Mouse (Mus musculus) limb, embryonic 13.5 days (tissue): ENCODE data around the gene Rcor1. TPM values are rescaled to one million over a fixed set of nuclear protein-coding genes. Genes with fewer than 3 reads are reported as not detected.
A peak's percentile ranks its signal among the peaks of the same experiment; 100 is the strongest.

Source experiments
- ATAC-seq: fragments of 200-750 bp; cut with Nextera tagmentation; 2 replicates; pipeline ENCODE4 v1.8.0; 2017; ENCODE audit warnings: low read depth, moderate number of reproducible peaks, moderate TSS enrichment; ENCODE audit not compliant: low FRiP score
- H3K27ac ChIP-seq: fragments of 300-500 bp; sonication (generic); 2 replicates; pipeline ENCODE4 v1.5.1; 2015; ENCODE audit warnings: inconsistent platforms, mild to moderate bottlenecking, moderate library complexity
- H3K27me3 ChIP-seq: fragments of 300-500 bp; sonication (generic); 2 replicates; pipeline ENCODE4 v1.6.1; 2015; ENCODE audit warnings: mild to moderate bottlenecking, inconsistent platforms
- H3K36me3 ChIP-seq: fragments of 300-500 bp; sonication (generic); 2 replicates; pipeline ENCODE4 v1.6.1; 2015; ENCODE audit warnings: inconsistent platforms, mild to moderate bottlenecking, moderate library complexity
- H3K4me1 ChIP-seq: fragments of 300-500 bp; sonication (generic); 2 replicates; pipeline ENCODE4 v1.6.1; 2015; ENCODE audit warnings: inconsistent platforms
- H3K4me2 ChIP-seq: fragments of 300-500 bp; sonication (generic); replicated peaks from 2 replicates; pipeline ENCODE4 v1.6.1; 2015; ENCODE audit warnings: inconsistent platforms, mild to moderate bottlenecking, moderate library complexity
- H3K4me3 ChIP-seq: fragments of 300-500 bp; sonication (generic); 2 replicates; pipeline ENCODE4 v1.5.1; 2015; ENCODE audit warnings: moderate library complexity, mild to moderate bottlenecking, inconsistent platforms
- H3K9ac ChIP-seq: fragments of 300-500 bp; sonication (generic); 2 replicates; pipeline ENCODE4 v1.6.1; 2015; ENCODE audit warnings: mild to moderate bottlenecking, inconsistent platforms
- H3K9me3 ChIP-seq: fragments of 300-500 bp; sonication (generic); 2 replicates; pipeline ENCODE4 v1.6.1; 2016; ENCODE audit warnings: inconsistent platforms
- WGBS: fragments of 180-500 bp; shearing (Covaris S2); methylation state at CpG from one replicate; pipeline ENCODE4 v1.1.7; 2015; 5-methylcytosine and 5-hydroxymethylcytosine counted together
- polyA plus RNA-seq: library from polyadenylated mRNA; unstranded; fragments of >200 nt; fragmentation: Nextera tagmentation; extraction: Ambion mirVana; gene quantifications from 2 replicates; pipeline ENCODE4 v1.2.1, GENCODE M21; 2015

Rcor1 gene
- polyA plus RNA-seq, 1 experiment from 2014 or later: 11.1 TPM

- Histone ChIP-seq H3K4me1 (peaks cover 35% of the 10 kb centered on the region), H3K27me3 (no peaks in the 10 kb centered on the region), H3K9ac (no peak overlapping the region), H3K9me3 (no peaks in the 10 kb centered on the region), H3K36me3 (no peaks in the 10 kb centered on the region), H3K27ac (peak overlapping the region; percentile 22; the same call in 1 of the 2 replicates), H3K4me3 (no peak overlapping the region), H3K4me2 (no peak overlapping the region)
- WGBS: 53% methylated on average over 6 of the region's 6 CpGs
- ATAC-seq: peak; percentile 37; the same call in 1 of the 2 replicates
These were observed 33.3 kb upstream of the Rcor1 start for GRCm38 (mm10) chr12:111005803-111006202.

DNA sequence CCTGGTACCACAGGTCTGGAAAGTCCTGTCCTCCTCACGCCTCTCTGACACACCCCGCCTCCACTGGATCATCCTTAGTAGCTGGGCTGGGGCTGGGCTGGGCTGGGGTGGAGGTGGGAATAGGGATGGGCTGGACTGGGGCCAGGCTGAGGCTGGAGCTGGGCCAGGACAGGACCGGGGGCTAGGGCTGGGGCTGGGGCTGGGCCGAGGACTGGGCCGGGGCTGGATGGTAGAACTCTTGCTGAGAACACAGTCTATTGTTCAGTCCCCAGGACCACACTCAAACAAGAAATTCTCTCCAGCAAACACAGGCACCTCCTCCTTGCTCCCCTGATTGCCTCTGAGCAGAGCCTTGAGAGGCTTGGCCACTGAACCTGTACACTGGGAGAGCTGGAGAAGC is 32.8 kb upstream of the Rcor1 start:
- Histone ChIP-seq H3K4me1 (peaks cover 35% of the 10 kb centered on the region), H3K36me3 (no peaks in the 10 kb centered on the region), H3K27ac (peak overlapping the region; percentile 12; the same call in 1 of the 2 replicates), H3K4me2 (no peak overlapping the region), H3K9me3 (no peaks in the 10 kb centered on the region), H3K27me3 (no peaks in the 10 kb centered on the region), H3K4me3 (no peak overlapping the region), H3K9ac (no peak overlapping the region)
- peak; percentile 9; the same call in 1 of the 2 replicates for ATAC-seq
- 46% methylated on average over 5 of the region's 5 CpGs for WGBS

DNA sequence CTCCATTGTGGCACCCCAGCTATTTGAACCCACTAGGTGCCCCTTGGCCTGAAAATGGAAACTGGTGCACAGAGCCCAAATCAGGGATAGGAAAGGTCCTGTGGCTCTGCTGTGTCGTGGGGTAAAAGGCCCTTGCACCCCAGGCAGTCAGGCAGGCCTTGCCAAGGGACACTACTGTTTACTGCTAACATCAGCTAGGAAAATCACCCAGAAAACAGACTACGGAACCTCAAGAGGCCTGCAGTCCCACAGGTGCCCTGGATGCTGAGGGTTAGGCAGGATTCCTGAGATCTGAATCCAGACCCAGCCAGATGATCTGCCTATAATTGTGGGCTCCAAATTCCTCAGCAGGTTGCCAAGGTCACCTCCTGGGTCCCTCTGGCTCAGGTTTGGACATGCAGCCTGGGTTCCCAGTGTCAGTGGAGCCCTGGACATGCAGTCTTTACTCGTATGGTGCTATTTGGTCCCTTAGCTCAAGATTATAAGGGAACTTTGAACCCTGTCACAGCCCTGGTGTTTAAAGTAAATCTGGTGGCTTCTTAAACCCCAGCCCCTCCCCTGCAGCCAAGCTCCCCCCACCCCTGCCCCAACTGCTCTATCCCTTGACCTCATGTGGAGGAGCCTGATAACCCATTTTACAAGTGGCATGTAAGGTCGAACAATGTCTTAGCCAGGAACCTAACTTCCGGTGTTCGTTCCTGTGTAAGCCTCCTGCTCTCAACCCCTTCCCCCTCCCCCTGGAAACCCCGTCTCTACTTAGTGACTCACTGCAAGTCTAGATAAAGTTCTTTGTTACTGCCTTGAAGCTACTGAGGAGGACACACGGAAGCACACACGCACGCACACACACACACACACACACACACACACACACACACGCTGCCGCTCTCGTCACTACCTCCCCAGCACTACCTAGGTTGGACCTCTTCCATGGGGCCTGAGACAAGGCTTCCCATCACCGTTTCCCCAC is 31.7 kb upstream of the Rcor1 start:
- no peak for ATAC-seq
- no peaks in the 10 kb centered on the region for H3K36me3 ChIP-seq
- no peak overlapping the region for H3K4me3 ChIP-seq
- H3K27ac ChIP-seq: peak overlapping the region; percentile 12; the same call in 1 of the 2 replicates
- WGBS: 70% methylated on average over 14 of the region's 14 CpGs
- H3K4me2 ChIP-seq: no peak overlapping the region
- 0 out of 2 replicates have a peak, but pooled peaks cover under 1% of the 10 kb centered on the region for H3K9me3 ChIP-seq
- H3K27me3 ChIP-seq: no peaks in the 10 kb centered on the region
- H3K9ac ChIP-seq: no peak overlapping the region
- H3K4me1 ChIP-seq: peaks cover 35% of the 10 kb centered on the region

DNA sequence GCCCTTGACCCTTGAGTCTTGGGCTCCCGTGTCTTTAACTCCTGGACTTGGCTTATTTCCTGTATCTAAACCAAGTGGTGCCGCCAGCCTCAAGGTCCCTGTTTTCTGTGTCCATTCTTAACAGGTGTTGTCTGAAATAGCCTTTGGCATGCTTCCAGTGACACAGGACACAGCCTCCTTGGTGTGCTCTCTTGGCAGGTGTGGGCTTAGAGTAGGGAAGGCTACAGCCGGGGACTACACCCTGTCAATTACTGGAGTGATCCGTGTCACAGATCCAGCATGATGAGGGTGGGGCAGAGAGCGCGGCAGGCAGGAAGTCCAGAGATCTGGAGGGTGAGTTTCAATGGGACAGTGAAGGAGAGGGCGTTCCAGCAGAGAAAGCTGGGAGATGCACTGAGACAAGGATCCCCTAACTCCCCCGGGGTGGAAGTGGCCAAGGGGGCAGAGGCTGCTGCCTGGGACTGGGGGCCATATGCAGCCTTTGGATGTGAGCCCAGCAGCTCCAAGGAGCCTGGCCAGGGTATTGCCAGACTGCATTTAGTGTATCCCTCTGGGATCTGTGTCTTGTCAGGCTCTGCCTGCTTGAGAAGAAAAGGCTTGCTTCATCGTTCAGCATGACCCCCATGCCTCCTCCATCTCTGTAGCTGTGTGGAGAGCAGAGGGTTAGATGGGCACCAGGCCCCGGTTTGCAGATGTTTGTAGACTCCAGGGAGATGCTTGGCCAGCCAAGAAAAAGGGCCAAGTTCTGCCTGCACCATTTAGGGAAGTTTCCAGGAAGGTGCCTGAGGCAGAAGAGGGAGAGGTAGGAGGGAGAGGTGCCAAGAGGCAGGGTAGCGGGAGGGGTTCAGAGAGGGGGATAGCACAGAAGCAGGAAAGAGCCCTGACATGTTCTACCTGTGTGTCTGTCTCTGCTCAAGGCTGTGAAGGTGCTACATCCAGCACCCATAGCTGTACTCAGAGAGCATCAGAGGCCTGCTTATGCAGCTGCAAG is 30.4 kb upstream of the Rcor1 start:
- no peak overlapping the region for H3K4me2 ChIP-seq
- H3K4me1 ChIP-seq: peaks cover 35% of the 10 kb centered on the region
- H3K4me3 ChIP-seq: no peak overlapping the region
- 0 out of 2 replicates have a peak, but pooled peaks cover 7% of the 10 kb centered on the region for H3K9me3 ChIP-seq
- 0 out of 2 replicates have a peak overlapping the region, but pooled peaks have one; percentile 19 for H3K9ac ChIP-seq
- no peaks in the 10 kb centered on the region for H3K27me3 ChIP-seq
- 59% methylated on average over 11 of the region's 11 CpGs for WGBS
- no peak for ATAC-seq
- no peak overlapping the region for H3K27ac ChIP-seq
- no peaks in the 10 kb centered on the region for H3K36me3 ChIP-seq

DNA sequence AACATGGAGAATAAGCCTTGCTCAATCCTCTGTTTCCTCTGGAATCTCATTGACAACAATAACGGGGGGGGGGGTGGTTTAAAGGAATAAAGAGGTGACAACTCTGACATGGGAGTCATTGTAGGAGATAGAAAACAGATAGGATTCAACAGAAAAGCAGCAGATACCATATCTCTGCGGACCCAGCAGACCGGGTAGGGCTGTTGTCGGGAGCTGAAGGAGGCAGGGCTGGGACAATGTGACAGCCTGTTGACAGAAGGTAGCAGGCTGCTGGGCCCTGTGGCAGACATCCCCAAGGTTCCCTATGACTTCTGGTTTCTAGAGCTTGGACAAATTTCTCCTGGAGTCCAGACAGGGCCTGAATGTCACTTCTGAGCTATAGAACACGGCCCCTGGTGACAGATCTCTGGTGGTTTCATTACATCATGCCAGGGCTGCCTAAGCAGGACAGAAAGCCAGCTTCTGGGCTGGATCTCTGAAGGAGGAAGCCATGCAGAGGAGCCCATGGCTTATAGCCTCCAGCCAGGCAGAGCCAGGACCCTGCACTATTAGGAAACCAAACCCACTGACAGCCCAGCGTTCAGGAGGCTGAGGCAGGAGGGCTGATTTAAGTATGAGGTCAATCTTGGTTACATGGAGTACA is 29.4 kb upstream of the Rcor1 start:
- Histone ChIP-seq H3K27ac (no peak overlapping the region), H3K4me2 (no peak overlapping the region), H3K9me3 (0 out of 2 replicates have a peak, but pooled peaks cover 7% of the 10 kb centered on the region), H3K36me3 (no peaks in the 10 kb centered on the region), H3K27me3 (no peaks in the 10 kb centered on the region), H3K4me1 (peaks cover 35% of the 10 kb centered on the region), H3K4me3 (no peak overlapping the region), H3K9ac (no peak overlapping the region)
- ATAC-seq: no peak
- 76% methylated on average over 6 of the region's 6 CpGs for WGBS

DNA sequence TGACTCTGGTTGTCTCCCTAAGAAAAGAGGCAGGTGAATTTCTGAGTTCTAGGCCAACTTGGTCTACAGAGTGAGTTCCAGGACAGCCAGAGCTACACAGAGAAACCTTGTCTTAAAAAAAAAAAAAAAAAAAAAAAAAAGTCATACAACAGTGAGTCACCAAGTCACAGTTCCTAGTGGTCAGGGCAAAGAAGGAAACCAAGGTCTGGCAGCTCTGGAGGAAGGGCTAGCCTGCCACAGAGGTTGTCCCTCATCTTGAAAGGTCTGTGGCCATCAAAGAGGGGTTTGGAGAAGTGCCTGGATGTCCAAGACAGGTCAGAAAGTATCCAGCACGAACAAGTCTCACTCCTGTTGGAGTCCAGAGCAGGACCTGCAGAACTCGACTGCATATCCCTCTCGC is 22.3 kb upstream of the Rcor1 start:
- no peak for ATAC-seq
- 77% methylated on average over 3 of the region's 3 CpGs for WGBS

DNA sequence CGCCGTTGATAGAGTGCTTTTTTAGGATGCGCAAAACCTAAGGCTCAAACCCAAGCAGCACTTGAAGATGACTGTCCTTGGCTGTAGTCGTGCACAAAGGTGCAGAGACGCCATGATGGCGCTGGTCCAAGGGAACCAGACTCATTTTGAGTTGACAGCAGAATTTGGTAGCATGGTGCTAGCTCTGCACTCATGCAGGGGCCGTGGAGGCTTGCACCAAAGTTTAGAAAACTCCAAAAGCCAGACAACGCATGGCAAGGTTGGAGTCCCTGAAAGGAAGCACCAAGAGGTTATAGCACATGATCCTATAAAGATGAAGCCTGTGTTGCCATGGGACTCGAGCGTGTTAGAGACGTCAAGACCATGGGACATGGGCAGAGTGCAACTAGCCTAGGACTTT is 21.1 kb upstream of the Rcor1 start:
- Histone ChIP-seq H3K4me1 (peaks cover 5% of the 10 kb centered on the region; the same call in 1 of the 2 replicates), H3K4me3 (no peak overlapping the region), H3K4me2 (no peak overlapping the region), H3K27ac (no peak overlapping the region), H3K9me3 (0 out of 2 replicates have a peak, but pooled peaks cover under 1% of the 10 kb centered on the region), H3K27me3 (no peaks in the 10 kb centered on the region), H3K9ac (no peak overlapping the region), H3K36me3 (no peaks in the 10 kb centered on the region)
- ATAC-seq: no peak
- 90% methylated on average over 11 of the region's 11 CpGs for WGBS

More for the DNA sequence above, 22.3 kb upstream of the Rcor1 start:
- Histone ChIP-seq H3K4me3 (no peak overlapping the region), H3K27ac (no peak overlapping the region), H3K4me2 (no peak overlapping the region), H3K36me3 (no peaks in the 10 kb centered on the region), H3K9me3 (0 out of 2 replicates have a peak, but pooled peaks cover 7% of the 10 kb centered on the region), H3K27me3 (no peaks in the 10 kb centered on the region), H3K4me1 (peaks cover 5% of the 10 kb centered on the region; the same call in 1 of the 2 replicates), H3K9ac (no peak overlapping the region)

GRCm38 (mm10) chr12:111019086-111019485 is 20.1 kb upstream of the Rcor1 start:
- no peak overlapping the region for H3K4me2 ChIP-seq
- no peaks in the 10 kb centered on the region for H3K9me3 ChIP-seq
- no peak overlapping the region for H3K4me3 ChIP-seq
- H3K9ac ChIP-seq: no peak overlapping the region
- H3K4me1 ChIP-seq: peaks cover 5% of the 10 kb centered on the region; the same call in 1 of the 2 replicates
- 90% methylated on average over 2 of the region's 2 CpGs for whole genome bisulfite sequencing
- no peak overlapping the region for H3K27ac ChIP-seq
- ATAC-seq: no peak
- H3K36me3 ChIP-seq: no peaks in the 10 kb centered on the region
- no peaks in the 10 kb centered on the region for H3K27me3 ChIP-seq

- 12% methylated on average over 1 of the region's 1 CpGs for WGBS
- no peak overlapping the region for H3K27ac ChIP-seq
These were observed 18.0 kb upstream of the Rcor1 start for GRCm38 (mm10) chr12:111021138-111021537.

DNA sequence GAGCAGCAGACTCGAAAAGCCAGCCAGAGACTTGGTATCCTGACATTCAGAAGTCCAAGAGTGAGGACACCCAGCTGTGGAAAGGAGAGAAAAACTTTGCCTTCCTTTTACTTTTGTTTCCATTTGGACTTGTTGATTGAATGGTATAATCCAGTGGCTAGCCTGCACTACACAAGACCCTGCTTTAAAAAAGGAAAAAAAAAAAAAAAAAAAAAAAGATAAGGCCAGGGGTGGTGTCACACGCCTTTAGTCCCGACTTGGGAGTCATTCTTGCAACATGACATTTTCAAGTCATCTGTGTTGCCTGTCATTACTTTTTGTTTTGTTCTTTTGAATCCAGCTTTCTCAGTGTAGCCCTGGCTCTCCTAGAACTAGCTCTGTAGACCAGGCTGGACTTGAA is 17.6 kb upstream of the Rcor1 start:
- no peaks in the 10 kb centered on the region for H3K9me3 ChIP-seq
- H3K27ac ChIP-seq: no peak overlapping the region
- no peak for ATAC-seq
- H3K9ac ChIP-seq: no peak overlapping the region
- no peak overlapping the region for H3K4me3 ChIP-seq
- no peaks in the 10 kb centered on the region for H3K4me1 ChIP-seq
- H3K4me2 ChIP-seq: no peak overlapping the region
- WGBS: 60% methylated on average over 3 of the region's 3 CpGs
- no peaks in the 10 kb centered on the region for H3K36me3 ChIP-seq
- H3K27me3 ChIP-seq: no peaks in the 10 kb centered on the region

More at GRCm38 (mm10) chr12:111021138-111021537, 18.0 kb upstream of the Rcor1 start:
- no peaks in the 10 kb centered on the region for H3K36me3 ChIP-seq
- no peaks in the 10 kb centered on the region for H3K9me3 ChIP-seq
- H3K4me1 ChIP-seq: no peaks in the 10 kb centered on the region; the same call in 1 of the 2 replicates
- H3K27me3 ChIP-seq: no peaks in the 10 kb centered on the region
- no peak overlapping the region for H3K4me2 ChIP-seq
- no peak overlapping the region for H3K9ac ChIP-seq
- ATAC-seq: peak; percentile 83; the same call in 1 of the 2 replicates
- no peak overlapping the region for H3K4me3 ChIP-seq
